ENCODE assay signal across 16 mouse cellular contexts in genomic region chr1:59212076-59212779, GRCm38 (mm10). TPM values are rescaled to one million over a fixed set of nuclear protein-coding genes. Genes with fewer than 3 reads are reported as not detected.
DNase-seq lines count a peak whose midpoint lies in the region; ATAC-seq and TF ChIP-seq lines count a peak whose summit lies in the region.
"Had no signal": no experiment of that assay in that cellular context is flagged by ENCODE, and none has a peak within 500 bp of the region (broad histone marks: within the 10 kb centered on the region; RNA-seq: fewer than 3 reads in every experiment).

No protein-coding gene starts in this region.

- DNase-seq in intestine, embryonic 14.5 days (ENCODE audit: low spot score): no peak
- peak; percentile 82 for DNase-seq in kidney, adult 2 months
- DNase-seq in kidney, postnatal 25 days: peak; percentile 50 to 78
- no peak for DNase-seq in urinary bladder, postnatal 4 days (ENCODE audit: low spot score in 2 of 2)
- no peak for DNase-seq in gastrocnemius, postnatal 36 days
- DNase-seq: cerebellum, adult 11 months; lung, adult 2 months; thymus, adult 18-20 months had no signal

- H3K4me3 ChIP-seq in intestine, embryonic 14.5 days (ENCODE audit: low read depth, low read length): no peak overlapping the region
- H3K4me3 ChIP-seq in kidney, adult 2 months (ENCODE audit: insufficient read depth, low read depth, low read length): no peak overlapping the region
- H3K4me3 ChIP-seq in small intestine, adult 2 months (ENCODE audit: low read depth, low read length): no peak overlapping the region
- H3K4me3 ChIP-seq in forebrain, embryonic 15.5 days: no peak overlapping the region
- H3K4me3 ChIP-seq: embryonic facial prominence, embryonic 13.5 days; midbrain, embryonic 13.5 days had no signal

- 71% methylated on average over 5 of the region's 5 CpGs for WGBS in intestine, embryonic 14.5 days
- 39% methylated on average over 5 of the region's 5 CpGs for WGBS in kidney, adult 2 months
- 31% methylated on average over 5 of the region's 5 CpGs for WGBS in small intestine, adult 2 months
- 94% methylated on average over 5 of the region's 5 CpGs for WGBS in forebrain, embryonic 15.5 days

- no peak for TF ChIP-seq POLR2A in kidney, adult 2 months (IDR thresholded peaks at IDR 0.05; ENCODE audit: low read depth, low read length)
- no peak for TF ChIP-seq POLR2A in small intestine, adult 2 months (IDR thresholded peaks at IDR 0.05; ENCODE audit: low read depth, low read length)

- H3K36me3 ChIP-seq in intestine, embryonic 14.5 days (ENCODE audit: control insufficient read depth, insufficient read depth, low read length): peaks cover 31% of the 10 kb centered on the region; the same call in 1 of the 2 replicates
- H3K36me3 ChIP-seq in kidney, adult 2 months (ENCODE audit: control insufficient read depth, insufficient read depth, low read length): peaks cover 2% of the 10 kb centered on the region
- peaks cover 31% of the 10 kb centered on the region for H3K36me3 ChIP-seq in small intestine, adult 2 months (ENCODE audit: control insufficient read depth, insufficient read depth, low read length)
- H3K36me3 ChIP-seq in forebrain, embryonic 15.5 days: peaks cover 7% of the 10 kb centered on the region; the same call in 1 of the 2 replicates

- no peaks in the 10 kb centered on the region for H3K4me1 ChIP-seq in intestine, embryonic 14.5 days (replicated peaks; ENCODE audit: control insufficient read depth, insufficient read depth, low read length)
- peaks cover 5% of the 10 kb centered on the region; the same call in 1 of the 2 replicates for H3K4me1 ChIP-seq in kidney, adult 2 months (ENCODE audit: control insufficient read depth, insufficient read depth, low read length)
- peaks cover 7% of the 10 kb centered on the region; the same call in 1 of the 2 replicates for H3K4me1 ChIP-seq in small intestine, adult 2 months (ENCODE audit: control insufficient read depth, insufficient read depth, insufficient read length, low read length)
- no peaks in the 10 kb centered on the region for H3K4me1 ChIP-seq in forebrain, embryonic 15.5 days
- H3K4me1 ChIP-seq: embryonic facial prominence, embryonic 13.5 days; midbrain, embryonic 13.5 days had no signal

- H3K9me3 ChIP-seq in intestine, embryonic 14.5 days (ENCODE audit: control insufficient read depth, low read length): no peaks in the 10 kb centered on the region
- no peaks in the 10 kb centered on the region for H3K9me3 ChIP-seq in forebrain, embryonic 15.5 days
- H3K9me3 ChIP-seq: embryonic facial prominence, embryonic 13.5 days; midbrain, embryonic 13.5 days had no signal

- intact Hi-C loops in gastrocnemius, postnatal 36 days (cut with DNase I): no loop called here

- no peak overlapping the region for H3K4me2 ChIP-seq in intestine, embryonic 14.5 days (ENCODE audit: low read length)
- no peak overlapping the region for H3K4me2 ChIP-seq in forebrain, embryonic 15.5 days (replicated peaks)
- H3K4me2 ChIP-seq: embryonic facial prominence, embryonic 13.5 days; midbrain, embryonic 13.5 days had no signal

- ATAC-seq in intestine, embryonic 14.5 days (replicated peaks; ENCODE audit: low FRiP score, low TSS enrichment, low read depth): no peak
- ATAC-seq in forebrain, embryonic 15.5 days (replicated peaks): no peak
- ATAC-seq: midbrain, embryonic 13.5 days had no signal

- peak overlapping the region; percentile 33; the same call in 1 of the 2 replicates for H3K27ac ChIP-seq in intestine, embryonic 14.5 days (ENCODE audit: low read depth)
- H3K27ac ChIP-seq in kidney, adult 2 months (ENCODE audit: insufficient read depth, low read depth, low read length): peak overlapping the region; percentile 41; the same call in 1 of the 2 replicates
- H3K27ac ChIP-seq in small intestine, adult 2 months (ENCODE audit: insufficient read depth, low read depth, low read length): peak overlapping the region; percentile 67; the same call in 1 of the 2 replicates
- H3K27ac ChIP-seq in forebrain, embryonic 15.5 days (replicated peaks): no peak overlapping the region
- H3K27ac ChIP-seq: embryonic facial prominence, embryonic 13.5 days; midbrain, embryonic 13.5 days had no signal

- H3K9ac ChIP-seq in intestine, embryonic 14.5 days (ENCODE audit: low read length): no peak overlapping the region
- H3K9ac ChIP-seq in forebrain, embryonic 15.5 days (replicated peaks): no peak overlapping the region
- H3K9ac ChIP-seq: embryonic facial prominence, embryonic 13.5 days; midbrain, embryonic 13.5 days had no signal

- no peak for TF ChIP-seq CTCF in kidney, adult 2 months (conservative IDR thresholded peaks at IDR 0.05; ENCODE audit: insufficient read depth, insufficient read length, low read depth, low read length)
- no peak for TF ChIP-seq CTCF in small intestine, adult 2 months (IDR thresholded peaks at IDR 0.05; ENCODE audit: extremely low read depth, insufficient read length, insufficient replicate concordance, low read depth, low read length)

- H3K27me3 ChIP-seq in intestine, embryonic 14.5 days (replicated peaks; ENCODE audit: control insufficient read depth, insufficient read depth, low read length): no peaks in the 10 kb centered on the region
- H3K27me3 ChIP-seq in kidney, adult 2 months (replicated peaks; ENCODE audit: control insufficient read depth, insufficient read depth, low read length): no peaks in the 10 kb centered on the region
- no peaks in the 10 kb centered on the region for H3K27me3 ChIP-seq in small intestine, adult 2 months (ENCODE audit: control insufficient read depth, insufficient read depth, low read length)
- no peaks in the 10 kb centered on the region for H3K27me3 ChIP-seq in forebrain, embryonic 15.5 days
- H3K27me3 ChIP-seq: embryonic facial prominence, embryonic 13.5 days; midbrain, embryonic 13.5 days had no signal

RNA-seq across cellular contexts. Expression of gene Als2, which starts 24.8 kb away (rescaled TPM):
- polyA plus RNA-seq in intestine, embryonic 14.5 days (2014; fragmentation: Nextera tagmentation; extraction: Ambion mirVana): 9.6 and 10.1 TPM in 2 replicates
- polyA plus RNA-seq in kidney, adult 2 months (2012; rRNA removed): 10.8 and 11.1 TPM in 2 replicates
- 4.1 and 9.2 TPM in 2 replicates for polyA plus RNA-seq in small intestine, adult 2 months (2012; rRNA removed)
- 18.0 and 20.6 TPM in 2 replicates for polyA plus RNA-seq in forebrain, embryonic 15.5 days (2015; fragmentation: Nextera tagmentation; extraction: Ambion mirVana)
- 10 to 100 TPM; 13.6 to 16.1 TPM for total RNA-seq in gastrocnemius, postnatal 36 days (2021)

RNA-seq across cellular contexts. Expression of gene Cdk15, which starts 44.5 kb away (rescaled TPM):
- 0.32 and 0.44 TPM in 2 replicates for polyA plus RNA-seq in intestine, embryonic 14.5 days (2014; fragmentation: Nextera tagmentation; extraction: Ambion mirVana)
- 0.05 and 0.13 TPM in 2 replicates for polyA plus RNA-seq in kidney, adult 2 months (2012; rRNA removed)
- polyA plus RNA-seq in small intestine, adult 2 months (2012; rRNA removed): not detected in 2 replicates
- 0.20 and 0.47 TPM in 2 replicates for polyA plus RNA-seq in forebrain, embryonic 15.5 days (2015; fragmentation: Nextera tagmentation; extraction: Ambion mirVana)
- total RNA-seq in gastrocnemius, postnatal 36 days (2021): not detected
- total RNA-seq: common myeloid progenitor, adult 5-6 weeks; granulocyte monocyte progenitor cell, adult 5-6 weeks had no signal
- polyA plus RNA-seq: heart, embryonic 14.5 days; large intestine, adult 2 months; lung, adult 2 months had no signal

RNA-seq across cellular contexts. Expression of gene Mpp4, which starts 49.0 kb away (rescaled TPM):
- 0.31 and 0.41 TPM in 2 replicates for polyA plus RNA-seq in intestine, embryonic 14.5 days (2014; fragmentation: Nextera tagmentation; extraction: Ambion mirVana)
- 2.6 TPM in 2 replicates for polyA plus RNA-seq in kidney, adult 2 months (2012; rRNA removed)
- 1.4 and 2.9 TPM in 2 replicates for polyA plus RNA-seq in small intestine, adult 2 months (2012; rRNA removed)
- polyA plus RNA-seq in forebrain, embryonic 15.5 days (2015; fragmentation: Nextera tagmentation; extraction: Ambion mirVana): 0.76 and 0.77 TPM in 2 replicates
- under 1 TPM; 0.10 to 0.17 TPM for total RNA-seq in gastrocnemius, postnatal 36 days (2021)

Comparison
In these comparisons a context has a peak if more than half of its experiments do, and no peak if none do; other contexts are left out.
1. DNase-seq: peak in kidney, adult 2 months (single experiment) and kidney, postnatal 25 days (2 of 2); none in intestine, embryonic 14.5 days (single experiment), urinary bladder, postnatal 4 days (0 of 2) and gastrocnemius, postnatal 36 days (0 of 2).